Mouse (Mus musculus) midbrain, embryonic 16.5 days (tissue): ENCODE results near the gene Farp1. TPM values are rescaled to one million over a fixed set of nuclear protein-coding genes. Genes with fewer than 3 reads are reported as not detected.

ENCODE experiments used
- ATAC-seq: fragments of 200-750 bp; cut with Nextera tagmentation; 2 replicates; pipeline ENCODE4 v1.8.0; 2017; ENCODE audit warnings: moderate TSS enrichment
- H3K27ac ChIP-seq: fragments of 300-500 bp; sonication (generic); 2 replicates; pipeline ENCODE4 v1.5.1; 2014; ENCODE audit warnings: mild to moderate bottlenecking, low read length, mixed read lengths
- H3K27me3 ChIP-seq: fragments of 300-500 bp; sonication (generic); 2 replicates; pipeline ENCODE4 v1.6.1; 2014; ENCODE audit warnings: low read depth, low read length, mixed read lengths; ENCODE audit not compliant: control insufficient read depth, insufficient read depth
- H3K36me3 ChIP-seq: fragments of 300-500 bp; sonication (generic); 2 replicates; pipeline ENCODE4 v1.6.1; 2014; ENCODE audit warnings: mild to moderate bottlenecking, low read length, moderate library complexity, mixed read lengths; ENCODE audit not compliant: control insufficient read depth, insufficient read depth
- H3K4me1 ChIP-seq: fragments of 300-500 bp; sonication (generic); 2 replicates; pipeline ENCODE4 v1.6.1; 2014; ENCODE audit warnings: mild to moderate bottlenecking, low read length, mixed read lengths; ENCODE audit not compliant: control insufficient read depth, insufficient read depth
- H3K4me2 ChIP-seq: fragments of 300-500 bp; sonication (generic); 2 replicates; pipeline ENCODE4 v1.6.1; 2014; ENCODE audit warnings: mild to moderate bottlenecking, low read length, mixed read lengths
- H3K4me3 ChIP-seq: fragments of 300-500 bp; sonication (generic); 2 replicates; pipeline ENCODE4 v1.5.1; 2014; ENCODE audit warnings: low read depth, mild to moderate bottlenecking, low read length, moderate library complexity, mixed read lengths
- H3K9ac ChIP-seq: fragments of 300-500 bp; sonication (generic); 2 replicates; pipeline ENCODE4 v1.6.1; 2014; ENCODE audit warnings: low read depth, low read length, mixed read lengths
- H3K9me3 ChIP-seq: fragments of 300-500 bp; sonication (generic); replicated peaks from 2 replicates; pipeline ENCODE4 v1.6.1; 2014; ENCODE audit warnings: mild to moderate bottlenecking, low read length, mixed read lengths; ENCODE audit not compliant: control insufficient read depth, poor library complexity, severe bottlenecking
- WGBS: fragments of 180-500 bp; shearing (Covaris S2); extraction: QIAGEN DNeasy Blood & Tissue Kit; methylation state at CpG from one replicate; pipeline ENCODE4 v1.1.7; 2014; 5-methylcytosine and 5-hydroxymethylcytosine counted together
- polyA plus RNA-seq: library from polyadenylated mRNA; unstranded; fragments of >200 nt; fragmentation: Nextera tagmentation; extraction: Ambion mirVana; gene quantifications from 2 replicates; pipeline ENCODE4 v1.2.1, GENCODE M21; 2015

Farp1 gene
- polyA plus RNA-seq, 1 experiment from 2014 or later, result 39.8 TPM

DNA sequence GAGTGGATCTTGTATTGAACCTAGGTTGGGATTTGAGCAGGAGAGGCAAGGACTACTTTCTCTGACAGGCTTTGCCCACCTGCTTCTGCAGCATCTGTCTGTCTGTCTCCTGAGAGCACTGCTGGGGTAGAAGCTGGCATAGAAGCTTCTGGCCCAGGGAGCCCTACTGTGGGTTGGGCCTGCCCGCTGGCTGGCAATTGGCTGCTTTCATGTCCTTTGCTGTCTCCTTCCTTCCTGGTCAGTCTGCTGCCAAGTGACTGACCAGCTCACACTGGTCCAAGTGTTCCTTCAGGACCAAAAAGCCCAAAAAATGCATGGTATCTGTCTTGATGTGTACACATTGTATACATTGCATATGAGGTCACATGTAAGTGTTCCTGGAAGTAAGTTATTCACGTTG lies 228.9 kb downstream of the Farp1 start:
- H3K36me3 ChIP-seq, result no peaks in the 10 kb centered on the region; the same call in 1 of the 2 replicates
- H3K4me1 ChIP-seq, result no peaks in the 10 kb centered on the region
- no peak overlapping the region for H3K9ac ChIP-seq
- no peak overlapping the region for H3K27ac ChIP-seq
- no peak overlapping the region for H3K4me3 ChIP-seq
- WGBS, result 88% methylated on average over 2 of the region's 2 CpGs
- H3K27me3 ChIP-seq, result no peaks in the 10 kb centered on the region
- H3K4me2 ChIP-seq, result no peak overlapping the region
- ATAC-seq, result no peak
- H3K9me3 ChIP-seq, result no peaks in the 10 kb centered on the region

DNA sequence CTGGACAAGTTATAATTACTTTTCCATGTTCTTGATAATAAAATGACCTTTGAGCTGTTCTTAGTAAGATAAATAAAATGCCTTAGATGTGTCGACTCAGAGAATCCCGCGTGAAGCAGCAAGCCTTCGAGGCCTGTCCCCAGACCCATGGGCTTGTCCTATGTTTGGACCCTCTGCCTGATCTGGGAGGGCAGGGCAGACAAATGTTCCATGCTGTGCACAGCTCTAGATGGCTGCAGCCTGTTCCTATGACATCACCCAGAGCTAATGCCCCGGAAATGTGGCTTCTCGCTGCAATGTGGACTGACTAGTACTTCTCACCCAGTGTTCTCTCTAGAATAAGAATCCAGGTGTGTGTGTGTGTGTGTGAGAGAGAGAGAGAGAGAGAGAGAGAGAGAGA lies 229.5 kb downstream of the Farp1 start:
- H3K9ac ChIP-seq, result no peak overlapping the region
- H3K27ac ChIP-seq, result no peak overlapping the region
- H3K36me3 ChIP-seq, result no peaks in the 10 kb centered on the region; the same call in 1 of the 2 replicates
- no peak for ATAC-seq
- H3K4me1 ChIP-seq, result no peaks in the 10 kb centered on the region
- no peak overlapping the region for H3K4me3 ChIP-seq
- no peak overlapping the region for H3K4me2 ChIP-seq
- no peaks in the 10 kb centered on the region for H3K9me3 ChIP-seq
- H3K27me3 ChIP-seq, result no peaks in the 10 kb centered on the region
- 85% methylated on average over 6 of the region's 6 CpGs for whole genome bisulfite sequencing

DNA sequence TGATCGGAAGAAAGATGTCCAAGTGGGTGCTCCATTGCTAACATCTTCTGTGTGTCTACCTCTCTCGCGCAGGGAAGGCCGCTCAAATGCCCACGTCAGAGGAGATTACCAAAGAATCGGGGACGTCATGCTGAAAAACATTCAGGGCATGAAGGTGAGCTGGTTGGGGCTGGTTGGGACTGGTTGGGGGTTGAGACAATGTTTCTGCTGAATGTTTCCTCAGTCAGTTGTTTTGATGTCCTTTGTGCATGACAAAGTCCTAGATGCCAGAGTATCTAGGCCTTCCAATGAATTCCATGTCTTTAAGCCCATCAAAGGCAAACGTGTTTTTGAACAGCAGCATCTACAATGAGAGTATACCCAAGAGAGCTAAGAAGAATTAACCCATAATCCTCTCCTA lies 232.8 kb downstream of the Farp1 start:
- Histone ChIP-seq H3K4me2 (no peak overlapping the region), H3K27ac (no peak overlapping the region), H3K27me3 (no peaks in the 10 kb centered on the region), H3K4me3 (no peak overlapping the region), H3K36me3 (peaks cover 20% of the 10 kb centered on the region), H3K9ac (no peak overlapping the region), H3K9me3 (no peaks in the 10 kb centered on the region), H3K4me1 (no peaks in the 10 kb centered on the region)
- 69% methylated on average over 8 of the region's 8 CpGs for WGBS
- no peak for ATAC-seq

DNA sequence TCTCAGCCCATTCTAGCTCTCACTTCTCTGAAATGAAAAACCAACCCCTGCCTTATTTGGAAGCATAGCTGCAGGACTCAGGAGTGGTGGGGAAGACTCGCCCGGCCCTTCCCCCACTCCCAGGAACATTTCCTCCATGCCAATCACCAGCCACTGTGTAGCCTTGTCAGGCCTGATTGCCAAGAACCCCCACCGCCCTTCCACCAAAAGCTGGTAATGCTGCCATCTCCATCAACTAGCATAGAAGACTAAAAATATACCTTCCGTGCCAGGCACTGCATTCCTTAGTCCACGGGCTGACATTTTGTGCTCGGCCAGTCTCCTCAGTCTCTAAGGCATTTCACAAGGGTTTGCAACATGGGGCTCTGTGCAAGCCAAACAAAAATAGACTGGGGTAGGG lies 235.5 kb downstream of the Farp1 start:
- 87% methylated on average over 6 of the region's 6 CpGs for WGBS
- H3K9ac ChIP-seq, result no peak overlapping the region
- no peak overlapping the region for H3K4me2 ChIP-seq
- no peak overlapping the region; the same call in 1 of the 2 replicates for H3K27ac ChIP-seq
- no peak for ATAC-seq
- no peaks in the 10 kb centered on the region for H3K9me3 ChIP-seq
- no peaks in the 10 kb centered on the region for H3K4me1 ChIP-seq
- no peaks in the 10 kb centered on the region for H3K27me3 ChIP-seq
- H3K4me3 ChIP-seq, result no peak overlapping the region
- peaks cover 31% of the 10 kb centered on the region for H3K36me3 ChIP-seq

DNA sequence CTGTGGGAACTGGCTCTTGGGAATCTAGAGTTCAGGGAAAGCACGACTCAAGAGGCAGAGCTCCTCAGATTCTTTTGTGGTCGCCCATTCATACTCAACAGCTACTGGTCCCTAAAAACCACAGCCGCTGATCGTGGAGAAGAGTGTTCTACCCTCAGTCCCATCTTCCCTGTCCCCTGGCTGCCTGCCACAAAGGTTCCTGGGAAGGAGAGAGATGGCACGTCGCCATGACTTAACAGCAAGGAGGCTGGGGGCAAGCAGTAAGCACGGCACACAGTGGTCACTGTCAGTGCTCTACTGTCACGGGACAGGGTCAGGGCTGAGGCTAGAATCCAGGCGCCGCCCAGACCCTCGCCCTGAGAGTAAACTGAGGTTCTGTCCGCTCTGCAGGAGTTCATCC lies 240.0 kb downstream of the Farp1 start:
- Histone ChIP-seq H3K4me3 (no peak overlapping the region), H3K4me2 (no peak overlapping the region), H3K27me3 (no peaks in the 10 kb centered on the region), H3K9me3 (no peaks in the 10 kb centered on the region), H3K4me1 (no peaks in the 10 kb centered on the region), H3K9ac (no peak overlapping the region), H3K36me3 (peaks cover 37% of the 10 kb centered on the region), H3K27ac (no peak overlapping the region)
- 83% methylated on average over 12 of the region's 12 CpGs for WGBS
- ATAC-seq, result no peak

DNA sequence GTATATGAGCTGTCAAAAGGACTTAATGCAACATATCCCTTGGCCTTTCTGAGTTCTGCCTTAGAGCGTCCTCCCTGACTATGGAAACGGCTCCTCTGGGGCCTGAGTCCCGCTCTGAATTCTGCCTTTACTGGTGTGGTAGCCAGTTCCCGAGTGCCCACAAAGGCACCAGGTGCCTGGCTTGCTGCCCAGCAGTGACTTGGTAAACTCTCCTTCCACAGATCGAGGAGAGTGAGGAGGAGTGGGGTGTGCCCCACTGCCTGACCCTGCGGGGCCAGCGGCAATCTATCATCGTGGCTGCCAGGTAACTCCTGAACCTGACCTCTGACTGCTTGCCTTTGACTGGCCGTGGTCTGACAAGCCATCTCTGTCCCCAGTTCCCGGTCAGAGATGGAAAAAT lies 241.0 kb downstream of the Farp1 start:
- no peak overlapping the region for H3K4me3 ChIP-seq
- H3K36me3 ChIP-seq, result peaks cover 40% of the 10 kb centered on the region

DNA sequence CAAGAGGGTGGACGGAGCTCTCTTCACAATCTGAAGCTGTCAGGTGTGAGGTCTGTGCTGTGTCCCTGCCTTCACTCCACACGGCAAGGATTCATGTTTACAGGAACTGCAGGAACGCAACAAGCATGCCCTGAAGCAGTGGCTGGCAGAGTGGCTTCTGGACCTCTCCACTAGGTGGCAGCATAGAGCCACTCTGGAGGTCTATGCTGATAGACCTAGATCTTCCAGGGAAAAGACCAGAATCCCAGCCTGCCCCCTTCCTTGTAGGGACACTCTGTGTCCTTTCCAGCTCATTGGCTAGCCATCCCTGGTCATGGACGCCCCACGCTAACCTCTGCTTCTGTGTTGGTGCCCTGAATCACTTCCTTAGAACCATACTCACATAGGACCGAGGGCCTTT lies 244.1 kb downstream of the Farp1 start:
- H3K9ac ChIP-seq, result no peak overlapping the region
- H3K27ac ChIP-seq, result no peak overlapping the region
- ATAC-seq, result peak; percentile 58
- no peak overlapping the region for H3K4me2 ChIP-seq
- WGBS, result 33% methylated on average over 6 of the region's 6 CpGs
- no peaks in the 10 kb centered on the region for H3K27me3 ChIP-seq
- no peak overlapping the region for H3K4me3 ChIP-seq
- no peaks in the 10 kb centered on the region for H3K9me3 ChIP-seq
- H3K36me3 ChIP-seq, result peaks cover 34% of the 10 kb centered on the region
- no peaks in the 10 kb centered on the region for H3K4me1 ChIP-seq

More for the DNA sequence above, 241.0 kb downstream of the Farp1 start:
- no peaks in the 10 kb centered on the region for H3K4me1 ChIP-seq
- H3K27me3 ChIP-seq, result no peaks in the 10 kb centered on the region
- H3K4me2 ChIP-seq, result no peak overlapping the region
- 85% methylated on average over 10 of the region's 10 CpGs for WGBS
- no peaks in the 10 kb centered on the region for H3K9me3 ChIP-seq
- H3K27ac ChIP-seq, result no peak overlapping the region
- no peak overlapping the region for H3K9ac ChIP-seq
- no peak for ATAC-seq

DNA sequence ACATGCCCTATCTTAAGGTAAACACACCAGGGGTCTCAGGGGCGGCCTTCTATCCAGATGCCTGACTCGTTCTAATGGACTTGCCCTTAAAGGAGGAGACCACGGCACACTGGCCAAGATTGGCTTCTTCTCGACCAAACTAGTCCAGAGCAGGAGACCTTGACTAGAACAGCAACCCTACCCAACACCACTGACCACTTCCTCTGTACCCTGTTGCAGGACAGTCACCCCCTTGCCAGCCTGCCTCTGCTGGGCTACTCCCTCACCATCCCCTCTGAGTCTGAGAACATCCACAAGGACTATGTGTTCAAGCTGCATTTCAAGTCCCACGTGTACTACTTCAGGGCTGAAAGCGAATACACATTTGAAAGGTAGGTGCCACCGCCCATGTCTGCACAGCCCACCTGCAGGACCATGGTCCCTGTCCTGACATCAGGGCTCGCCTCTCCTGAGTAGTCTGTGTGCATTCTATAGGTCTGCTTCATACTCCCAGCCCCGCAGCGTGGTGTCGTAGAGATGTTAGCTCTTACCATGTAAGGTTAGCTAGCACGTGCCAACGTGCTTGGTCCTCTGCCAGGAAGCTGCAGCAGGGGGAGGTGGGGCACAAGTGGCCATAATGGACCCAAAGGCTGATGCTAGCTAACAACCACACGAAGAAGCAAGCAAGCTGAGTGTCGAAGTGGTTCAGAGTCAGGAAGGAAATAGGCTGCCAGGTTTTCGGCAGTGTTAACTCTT lies 245.8 kb downstream of the Farp1 start:
- Histone ChIP-seq H3K4me3 (no peak overlapping the region), H3K27me3 (no peaks in the 10 kb centered on the region), H3K4me1 (no peaks in the 10 kb centered on the region), H3K9me3 (no peaks in the 10 kb centered on the region), H3K4me2 (no peak overlapping the region), H3K9ac (no peak overlapping the region), H3K27ac (no peak overlapping the region), H3K36me3 (peaks cover 33% of the 10 kb centered on the region)
- no peak for ATAC-seq
- WGBS, result 88% methylated on average over 16 of the region's 16 CpGs

DNA sequence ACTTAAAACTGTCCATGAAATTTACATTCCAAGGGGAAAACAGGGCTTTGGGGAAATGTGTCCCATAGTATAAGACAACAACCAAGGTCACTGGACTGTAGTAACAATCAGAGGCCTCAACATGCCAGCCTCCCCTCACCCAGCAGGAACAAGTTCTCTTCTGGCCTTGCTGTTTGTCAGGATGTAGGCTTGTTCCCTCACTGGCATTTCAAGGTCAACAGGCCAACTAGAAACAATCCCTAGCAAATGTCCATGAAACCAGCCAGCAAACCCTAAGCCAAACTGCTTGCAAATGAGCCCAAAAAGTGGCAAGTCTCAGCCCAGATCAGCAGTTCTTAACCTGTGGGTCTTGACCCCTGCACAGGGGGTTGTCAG lies 246.3 kb downstream of the Farp1 start:
- no peak for ATAC-seq
- no peak overlapping the region for H3K4me2 ChIP-seq
- no peaks in the 10 kb centered on the region for H3K9me3 ChIP-seq
- H3K4me3 ChIP-seq, result no peak overlapping the region
- no peak overlapping the region for H3K9ac ChIP-seq
- H3K36me3 ChIP-seq, result peaks cover 33% of the 10 kb centered on the region
- no peaks in the 10 kb centered on the region for H3K27me3 ChIP-seq
- H3K4me1 ChIP-seq, result no peaks in the 10 kb centered on the region
- no peak overlapping the region for H3K27ac ChIP-seq
